Mouse (Mus musculus) liver, postnatal 0 days (tissue): ENCODE data around the gene Ttf1. TPM values are rescaled to one million over a fixed set of nuclear protein-coding genes. Genes with fewer than 3 reads are reported as not detected.

Experiments
- ATAC-seq: fragments of 200-750 bp; cut with Nextera tagmentation; 2 replicates; pipeline ENCODE4 v1.8.0; 2017; ENCODE audit warnings: mild to moderate bottlenecking, moderate library complexity
- DNase-seq: peaks from one replicate; pipeline ENCODE4 v3.0.0-alpha.2; 2016
- H3K27ac ChIP-seq: fragments of 300-500 bp; sonication (generic); 2 replicates; pipeline ENCODE4 v1.5.1; 2014; ENCODE audit warnings: antibody characterized with exemption, moderate library complexity, mild to moderate bottlenecking, low read depth
- H3K27me3 ChIP-seq: fragments of 300-500 bp; sonication (generic); 2 replicates; pipeline ENCODE4 v1.6.1; 2014; ENCODE audit warnings: low read length, control low read depth, mixed read lengths; ENCODE audit not compliant: insufficient read depth
- H3K36me3 ChIP-seq: fragments of 300-500 bp; sonication (generic); replicated peaks from 2 replicates; pipeline ENCODE4 v1.6.1; 2014; ENCODE audit warnings: mild to moderate bottlenecking, control low read depth, low read length, moderate library complexity, mixed read lengths; ENCODE audit not compliant: insufficient read depth
- H3K4me1 ChIP-seq: fragments of 300-500 bp; sonication (generic); 2 replicates; pipeline ENCODE4 v1.6.1; 2014; ENCODE audit warnings: antibody characterized with exemption, mild to moderate bottlenecking, control low read depth; ENCODE audit not compliant: insufficient read depth
- H3K4me2 ChIP-seq: fragments of 300-500 bp; sonication (generic); 2 replicates; pipeline ENCODE4 v1.6.1; 2014; ENCODE audit warnings: low read depth, mild to moderate bottlenecking, low read length, moderate library complexity, mixed read lengths
- H3K4me3 ChIP-seq: fragments of 300-500 bp; sonication (generic); 2 replicates; pipeline ENCODE4 v1.5.1; 2014; ENCODE audit warnings: low read depth, low read length
- H3K9ac ChIP-seq: fragments of 300-500 bp; sonication (generic); replicated peaks from 2 replicates; pipeline ENCODE4 v1.6.1; 2014; ENCODE audit warnings: mild to moderate bottlenecking, moderate library complexity
- H3K9me3 ChIP-seq: fragments of 300-500 bp; sonication (generic); 2 replicates; pipeline ENCODE4 v1.6.1; 2016; ENCODE audit warnings: mild to moderate bottlenecking, control low read depth, low read length, mixed read lengths
- CTCF ChIP-seq: sonication (generic); IDR thresholded peaks from 2 replicates; pipeline ENCODE4 v1.5.1; 2016; ENCODE audit warnings: antibody characterized with exemption, low read depth
- EP300 ChIP-seq: IDR thresholded peaks from 2 replicates; pipeline ENCODE4 v1.6.1; 2016; ENCODE audit warnings: antibody characterized with exemption, low read depth, mild to moderate bottlenecking
- polyA plus RNA-seq: library from polyadenylated mRNA; unstranded; fragments of >200 nt; fragmentation: Nextera tagmentation; extraction: Ambion mirVana; gene quantifications from 2 replicates; pipeline ENCODE4 v1.2.1, GENCODE M21; 2015

Gene Ttf1
- polyA plus RNA-seq, 1 experiment from 2014 or later = 3.0 TPM

DNA sequence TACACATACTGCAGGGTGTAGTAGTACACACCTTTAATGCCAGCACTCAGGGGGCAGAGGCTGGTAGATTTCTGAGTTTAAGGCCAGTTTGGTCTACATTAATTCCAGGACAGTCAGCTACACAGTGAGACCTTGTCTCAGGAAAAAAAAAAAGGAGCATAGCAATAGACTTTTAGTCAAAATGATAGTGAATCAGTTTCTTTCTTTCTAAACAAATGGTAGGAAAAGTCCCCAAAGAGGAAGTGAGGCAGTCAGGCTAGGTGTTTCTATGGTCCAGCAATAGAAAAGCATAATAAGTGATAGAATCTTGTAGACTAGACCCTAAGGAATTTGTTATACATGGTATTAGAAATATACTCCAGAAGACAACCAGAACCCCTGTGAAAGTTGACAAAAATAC, 75.1 kb downstream of the Ttf1 start:
- Histone ChIP-seq H3K4me2 (no peak overlapping the region), H3K27me3 (no peaks in the 10 kb centered on the region), H3K36me3 (peaks cover 37% of the 10 kb centered on the region), H3K9me3 (no peaks in the 10 kb centered on the region), H3K4me1 (no peaks in the 10 kb centered on the region), H3K9ac (no peak overlapping the region), H3K27ac (no peak overlapping the region), H3K4me3 (no peak overlapping the region)
- DNase-seq (no peak), ATAC-seq (no peak)
- no peak for TF ChIP-seq CTCF
- no peak for TF ChIP-seq EP300

Other genes with a start within 250 kb of the Ttf1 start
- gene Gtf3c4, start 219.9 kb upstream of the Ttf1 start, polyA plus RNA-seq = 3.1 and 3.3 TPM in 2 replicates
- 4.2 and 4.4 TPM in 2 replicates for gene Ddx31, start 219.9 kb upstream of the Ttf1 start, polyA plus RNA-seq
- gene Barhl1, start 143.6 kb upstream of the Ttf1 start, polyA plus RNA-seq = not detected in 2 replicates
- 0.06 TPM in 1 of 2 replicates, not detected in the other for gene Cfap77, start 5.2 kb upstream of the Ttf1 start, polyA plus RNA-seq
- 2.6 and 3.3 TPM in 2 replicates for gene Setx, start 63.9 kb downstream of the Ttf1 start, polyA plus RNA-seq
- 0.27 and 0.38 TPM in 2 replicates for gene Ntng2, start 192.7 kb downstream of the Ttf1 start, polyA plus RNA-seq